Mouse (Mus musculus): ENCODE results near the gene Gale.

DNA sequence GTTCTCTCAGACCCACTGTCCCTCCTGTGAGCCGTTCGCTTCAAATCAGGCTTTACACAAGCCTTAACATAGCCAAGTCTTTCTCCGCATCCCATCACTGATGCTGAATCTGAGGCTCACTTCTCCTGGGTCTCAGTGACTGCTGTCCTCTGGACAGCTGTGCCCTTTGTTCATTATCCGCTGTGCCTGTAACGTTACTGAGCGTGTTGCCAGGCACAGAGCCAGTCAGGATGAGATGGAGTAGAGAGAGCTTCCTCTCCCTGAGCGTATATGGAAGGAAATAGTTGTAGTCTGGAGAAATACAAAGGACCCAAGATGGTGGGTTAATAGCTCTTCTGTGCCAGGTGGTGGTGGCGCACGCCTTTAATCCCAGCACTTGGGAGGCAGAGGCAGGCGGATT is 14.1 kb upstream of the Gale start:
- TF ChIP-seq POLR2AphosphoS2 (IDR thresholded peaks at IDR 0.05; ENCODE audit: insufficient read length, low read depth), result no peak
- no peak for TF ChIP-seq POLR2A (IDR thresholded peaks at IDR 0.05; ENCODE audit: insufficient read length, low read depth)
- no peak for TF ChIP-seq MAX (IDR thresholded peaks at IDR 0.05; ENCODE audit: low read depth)

Measured in myocyte (in vitro differentiated cells).